Mouse (Mus musculus) Patski (cell line): ENCODE data around the gene Il21. TPM values are rescaled to one million over a fixed set of nuclear protein-coding genes. Genes with fewer than 3 reads are reported as not detected.

ENCODE experiments used
- ATAC-seq: fragments of 100-300 bp; one replicate; pipeline ENCODE4 v1.8.0; 2021
- CTCF ChIA-PET: fragments of 350-600 bp; sonication (Branson Sonifier 250); formaldehyde crosslinking; loops from one replicate; lab custom pipeline; 2022; ENCODE audit warnings: inconsistent platforms; lab: Charles Lee
- POLR2A ChIA-PET: fragments of 350-600 bp; sonication (Branson Sonifier 250); formaldehyde crosslinking; loops from one replicate; lab custom pipeline; 2022; ENCODE audit warnings: antibody characterized with exemption, inconsistent platforms; lab: Charles Lee
- DNase-seq: peaks from one replicate; pipeline ENCODE4 v3.0.0-alpha.2; 2011; ENCODE audit warnings: low read depth, low spot score
- H3K27me3 ChIP-seq: fragments of 371-371 bp; one replicate; pipeline ENCODE4 v1.5.1; 2021
- CTCF ChIP-seq: fragments of 100-300 bp; IDR thresholded peaks from one replicate; pipeline ENCODE4 v1.5.1; 2021
- in situ Hi-C: fragments of 300-500 bp; cut with MboI; formaldehyde crosslinking; loops from 3 replicates; pipeline ENCODE4 v1.11.1; 2018; ENCODE audit warnings: low pct_unique_long_range_greater_than_20kb, mixed read lengths
- polyA plus RNA-seq: library from polyadenylated mRNA; unstranded; gene quantifications from one replicate; pipeline ENCODE4 v1.2.3, GENCODE M21; 2021

Gene Il21
- polyA plus RNA-seq, 1 experiment from 2014 or later: not detected

- H3K27me3 ChIP-seq: peaks cover 7% of the 10 kb centered on the region
- in situ Hi-C loops: no loop called here
- no peak for TF ChIP-seq CTCF
- ChIA-PET POLR2A (no interaction called here), CTCF (no interaction called here)
- ATAC-seq (no peak), DNase-seq (no peak)
Measured at GRCm38 (mm10) chr3:37250967-37251366, 18.5 kb upstream of the Il21 start.

- H3K27me3 ChIP-seq: peaks cover 24% of the 10 kb centered on the region
- no peak for TF ChIP-seq CTCF
- ChIA-PET CTCF (no interaction called here), POLR2A (no interaction called here)
- in situ Hi-C loops: no loop called here
- no peak for DNase-seq
- no peak for ATAC-seq
Measured at GRCm38 (mm10) chr3:37235025-37235424, 2.6 kb upstream of the Il21 start.

- DNase-seq: no peak
- no peak for ATAC-seq
- in situ Hi-C loops: no loop called here
- no peak for TF ChIP-seq CTCF
- H3K27me3 ChIP-seq: peaks cover 17% of the 10 kb centered on the region
- POLR2A ChIA-PET: no interaction called here
- CTCF ChIA-PET: interaction anchor here (0.8 to 3.5 kb wide), 3 partner anchors 12 to 21 kb away, joined by 3 to 15 read pairs (median 3); no protein-coding TSS in a partner anchor
Measured at GRCm38 (mm10) chr3:37231153-37231552, 1.3 kb downstream of the Il21 start.

- peaks cover 23% of the 10 kb centered on the region for H3K27me3 ChIP-seq
- DNase-seq (no peak), ATAC-seq (no peak)
- POLR2A ChIA-PET: no interaction called here
- CTCF ChIA-PET: interaction anchor here (3.5 kb wide), 1 partner anchor 10 kb away, joined by 15 read pairs; no protein-coding TSS in a partner anchor
- no peak for TF ChIP-seq CTCF
- in situ Hi-C loops: no loop called here
Measured at GRCm38 (mm10) chr3:37229082-37229829, 3.2 kb downstream of the Il21 start.

GRCm38 (mm10) chr3:37225124-37225523 is 7.3 kb downstream of the Il21 start:
- no peak for ATAC-seq
- in situ Hi-C loops: no loop called here
- no peak for DNase-seq
- H3K27me3 ChIP-seq: peaks cover 27% of the 10 kb centered on the region
- CTCF ChIA-PET: interaction anchor here (0.6 to 1.6 kb wide), 5 partner anchors 11 to 43 kb away, joined by 3 to 9 read pairs (median 3); no protein-coding TSS in a partner anchor
- no peak for TF ChIP-seq CTCF
- POLR2A ChIA-PET: no interaction called here

- ATAC-seq (peak; percentile 89), DNase-seq (no peak)
- ChIA-PET POLR2A (no interaction called here), CTCF (interaction anchor here (0.8 to 3.8 kb wide), 17 partner anchors 10 to 198 kb away, joined by 3 to 33 read pairs (median 3); no protein-coding TSS in a partner anchor)
- H3K27me3 ChIP-seq: peaks cover 29% of the 10 kb centered on the region
- in situ Hi-C loops: loop anchor here (25.0 kb wide), 2 partner anchors 193 to 993 kb away; partner anchors contain the start of genes Nudt6 and Spata5
- TF ChIP-seq CTCF: peak; percentile 89
Measured at GRCm38 (mm10) chr3:37219071-37219470, 13.4 kb downstream of the Il21 start.

- in situ Hi-C loops: loop anchor here (25.0 kb wide), 2 partner anchors 207 to 1007 kb away; partner anchors contain the start of genes Nudt6 and Spata5
- H3K27me3 ChIP-seq: peaks cover 18% of the 10 kb centered on the region
- no peak for TF ChIP-seq CTCF
- ChIA-PET CTCF (interaction anchor here (1.3 to 2.4 kb wide), 5 partner anchors 8 to 25 kb away, joined by 5 to 17 read pairs (median 7); no protein-coding TSS in a partner anchor), POLR2A (no interaction called here)
- DNase-seq (no peak), ATAC-seq (no peak)
Measured at GRCm38 (mm10) chr3:37205226-37205800, 27.1 kb downstream of the Il21 start.

- POLR2A ChIA-PET: no interaction called here
- in situ Hi-C loops: loop anchor here (5.0 to 25.0 kb wide), 5 partner anchors 132 to 1008 kb away; partner anchors contain the start of genes Nudt6 and Spata5
- CTCF ChIA-PET: interaction anchor here (0.7 to 2.7 kb wide), 39 partner anchors 9 to 632 kb away, joined by 3 to 17 read pairs (median 4); partner anchors contain the start of gene Adad1
- TF ChIP-seq CTCF: peak; percentile 67
- DNase-seq: no peak
- H3K27me3 ChIP-seq: peaks cover 13% of the 10 kb centered on the region
- ATAC-seq: peak; percentile 74
Measured at GRCm38 (mm10) chr3:37204556-37204955, 27.9 kb downstream of the Il21 start.

- CTCF ChIA-PET: interaction anchor here (0.7 to 2.7 kb wide), 40 partner anchors 9 to 631 kb away, joined by 3 to 17 read pairs (median 4); partner anchors contain the start of gene Adad1
- POLR2A ChIA-PET: no interaction called here
- H3K27me3 ChIP-seq: peaks cover 16% of the 10 kb centered on the region
- in situ Hi-C loops: loop anchor here (5.0 to 25.0 kb wide), 5 partner anchors 132 to 1008 kb away; partner anchors contain the start of genes Nudt6 and Spata5
- peak; percentile 86 for ATAC-seq
- peak; percentile 94 for TF ChIP-seq CTCF
- peak; percentile 56 for DNase-seq
Measured at GRCm38 (mm10) chr3:37203984-37204428, 28.4 kb downstream of the Il21 start.

GRCm38 (mm10) chr3:37202856-37203255 is 29.6 kb downstream of the Il21 start:
- POLR2A ChIA-PET: no interaction called here
- ATAC-seq (no peak), DNase-seq (no peak)
- TF ChIP-seq CTCF: no peak
- in situ Hi-C loops: loop anchor here (5.0 to 25.0 kb wide), 5 partner anchors 131 to 1009 kb away; partner anchors contain the start of genes Nudt6 and Spata5
- peaks cover 16% of the 10 kb centered on the region for H3K27me3 ChIP-seq
- CTCF ChIA-PET: interaction anchor here (1.8 to 2.7 kb wide), 3 partner anchors 11 to 362 kb away, joined by 9 to 17 read pairs (median 11); no protein-coding TSS in a partner anchor
